Mouse (Mus musculus): ENCODE measurements around the gene Glrx5. TPM values are rescaled to one million over a fixed set of nuclear protein-coding genes. Genes with fewer than 3 reads are reported as not detected.

Glrx5 gene
- total and polyA plus RNA-seq, 3 experiments, result 97.4 to 320 (median 227) TPM

- TF ChIP-seq POLR2AphosphoS5 (IDR thresholded peaks at IDR 0.05; ENCODE audit: insufficient replicate concordance, low read depth, low read length) (no peak), GATA1 (IDR thresholded peaks at IDR 0.05; ENCODE audit: borderline replicate concordance, low read length) (no peak), CTCF (IDR thresholded peaks at IDR 0.05; ENCODE audit: low read depth, low read length) (no peak), GATA2 (IDR thresholded peaks at IDR 0.05; ENCODE audit: borderline replicate concordance, low read depth, low read length) (no peak), TAL1 (conservative IDR thresholded peaks at IDR 0.05; ENCODE audit: low read depth, low read length) (no peak)
- no peak overlapping the region for H3K4me3 ChIP-seq (ENCODE audit: low read depth, low read length)
- peaks cover 22% of the 10 kb centered on the region for H3K9me3 ChIP-seq (replicated peaks)
- no peak for DNase-seq (ENCODE audit: low spot score)
- ATAC-seq (ENCODE audit: extremely low read depth, insufficient number of reproducible peaks, low FRiP score, poor library complexity, severe bottlenecking), result no peak
- no peaks in the 10 kb centered on the region for H3K4me1 ChIP-seq (ENCODE audit: insufficient read depth, low read depth, low read length)
- H3K27me3 ChIP-seq (ENCODE audit: insufficient read depth, low read length), result no peaks in the 10 kb centered on the region
- no peaks in the 10 kb centered on the region for H3K36me3 ChIP-seq (replicated peaks)
Measured at GRCm38 (mm10) chr12:105084171-105084570, 51.7 kb downstream of the Glrx5 start.

DNA sequence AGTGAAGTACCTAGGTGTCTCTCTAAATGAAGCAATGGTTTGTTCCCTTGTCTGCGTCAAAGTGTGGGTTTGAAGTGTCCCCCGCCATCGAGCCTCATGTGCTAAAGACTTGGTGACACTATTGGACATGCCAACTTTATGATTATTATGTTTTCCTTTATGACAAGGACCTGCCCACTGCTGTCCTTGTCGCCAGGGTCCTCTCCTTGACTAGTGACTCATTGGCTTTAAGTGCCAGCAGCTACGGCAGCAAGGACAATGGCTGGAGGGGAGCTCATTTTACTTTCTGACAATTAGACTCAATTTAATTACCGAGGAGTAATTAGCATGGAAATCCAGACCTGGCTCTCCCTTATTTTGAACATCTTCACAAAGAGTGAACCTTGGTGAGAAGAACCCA is 52.3 kb downstream of the Glrx5 start:
- ATAC-seq (ENCODE audit: extremely low read depth, insufficient number of reproducible peaks, low FRiP score, poor library complexity, severe bottlenecking) (no peak), DNase-seq (ENCODE audit: low spot score) (no peak)
- peaks cover 22% of the 10 kb centered on the region for H3K9me3 ChIP-seq (replicated peaks)
- no peaks in the 10 kb centered on the region for H3K36me3 ChIP-seq (replicated peaks)
- no peak for TF ChIP-seq CTCF (IDR thresholded peaks at IDR 0.05; ENCODE audit: low read depth, low read length)
- no peak for TF ChIP-seq POLR2AphosphoS5 (IDR thresholded peaks at IDR 0.05; ENCODE audit: insufficient replicate concordance, low read depth, low read length)
- TF ChIP-seq GATA2 (IDR thresholded peaks at IDR 0.05; ENCODE audit: borderline replicate concordance, low read depth, low read length), result no peak
- TF ChIP-seq TAL1 (conservative IDR thresholded peaks at IDR 0.05; ENCODE audit: low read depth, low read length), result no peak
- no peak for TF ChIP-seq GATA1 (IDR thresholded peaks at IDR 0.05; ENCODE audit: borderline replicate concordance, low read length)
- no peaks in the 10 kb centered on the region for H3K27me3 ChIP-seq (ENCODE audit: insufficient read depth, low read length)
- no peak overlapping the region for H3K4me3 ChIP-seq (ENCODE audit: low read depth, low read length)
- no peaks in the 10 kb centered on the region for H3K4me1 ChIP-seq (ENCODE audit: insufficient read depth, low read depth, low read length)

DNA sequence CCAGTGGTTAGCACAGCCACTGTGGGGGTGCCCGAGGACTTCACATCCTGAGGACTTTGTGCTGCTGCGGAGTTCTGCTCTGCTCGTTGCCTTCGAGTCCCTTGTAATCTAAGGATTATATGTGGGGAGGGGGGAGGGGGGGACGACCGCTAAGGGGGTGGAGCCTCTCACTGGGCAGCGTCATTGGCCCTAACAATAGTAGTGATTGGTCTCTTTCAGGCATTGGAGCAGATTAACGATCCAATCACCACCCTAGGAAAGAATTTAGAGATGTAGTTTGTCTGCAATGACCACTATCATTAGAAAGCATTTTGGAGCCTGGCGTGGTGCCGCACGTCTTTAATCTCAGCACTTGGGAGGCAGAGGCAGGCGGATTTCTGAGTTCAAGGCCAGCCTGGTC is 52.8 kb downstream of the Glrx5 start:
- ATAC-seq (ENCODE audit: extremely low read depth, insufficient number of reproducible peaks, low FRiP score, poor library complexity, severe bottlenecking), result no peak
- H3K36me3 ChIP-seq (replicated peaks), result no peaks in the 10 kb centered on the region
- TF ChIP-seq TAL1 (conservative IDR thresholded peaks at IDR 0.05; ENCODE audit: low read depth, low read length), result no peak
- H3K27me3 ChIP-seq (ENCODE audit: insufficient read depth, low read length), result no peaks in the 10 kb centered on the region
- DNase-seq (ENCODE audit: low spot score), result no peak
- H3K9me3 ChIP-seq (replicated peaks), result peaks cover 22% of the 10 kb centered on the region
- H3K4me1 ChIP-seq (ENCODE audit: insufficient read depth, low read depth, low read length), result no peaks in the 10 kb centered on the region
- H3K4me3 ChIP-seq (ENCODE audit: low read depth, low read length), result no peak overlapping the region

DNA sequence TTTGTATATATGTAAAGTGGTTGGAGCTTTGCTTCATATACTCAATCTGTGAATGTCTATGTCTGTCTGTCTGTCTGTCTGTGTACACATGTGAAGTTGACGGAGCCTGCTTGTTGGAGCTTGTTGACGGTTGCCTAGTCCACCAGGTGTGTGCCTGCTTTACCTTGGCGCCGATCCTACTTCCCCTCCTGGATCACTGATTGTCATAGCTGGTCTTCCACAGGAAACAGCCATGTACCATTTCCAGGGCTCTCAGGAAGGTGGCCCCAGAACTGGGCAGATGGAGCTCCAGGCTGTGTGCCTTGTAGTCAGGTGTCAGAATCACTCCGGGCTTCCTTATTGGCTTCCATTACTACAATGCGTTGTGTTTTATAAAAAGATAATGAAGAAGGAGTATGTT is 54.3 kb downstream of the Glrx5 start:
- ATAC-seq (ENCODE audit: extremely low read depth, insufficient number of reproducible peaks, low FRiP score, poor library complexity, severe bottlenecking) (no peak), DNase-seq (ENCODE audit: low spot score) (no peak)
- Histone ChIP-seq H3K9me3 (replicated peaks) (peaks cover 13% of the 10 kb centered on the region), H3K27me3 (ENCODE audit: insufficient read depth, low read length) (peaks cover 2% of the 10 kb centered on the region; the same call in 1 of the 2 replicates), H3K4me3 (ENCODE audit: low read depth, low read length) (no peak overlapping the region), H3K36me3 (replicated peaks) (no peaks in the 10 kb centered on the region), H3K4me1 (ENCODE audit: insufficient read depth, low read depth, low read length) (no peaks in the 10 kb centered on the region)
- TF ChIP-seq GATA2 (IDR thresholded peaks at IDR 0.05; ENCODE audit: borderline replicate concordance, low read depth, low read length), result no peak
- TF ChIP-seq TAL1 (conservative IDR thresholded peaks at IDR 0.05; ENCODE audit: low read depth, low read length), result no peak
- TF ChIP-seq POLR2AphosphoS5 (IDR thresholded peaks at IDR 0.05; ENCODE audit: insufficient replicate concordance, low read depth, low read length), result no peak
- TF ChIP-seq GATA1 (IDR thresholded peaks at IDR 0.05; ENCODE audit: borderline replicate concordance, low read length), result no peak
- TF ChIP-seq CTCF (IDR thresholded peaks at IDR 0.05; ENCODE audit: low read depth, low read length), result no peak

- Histone ChIP-seq H3K4me3 (ENCODE audit: low read depth, low read length) (no peak overlapping the region), H3K36me3 (replicated peaks) (no peaks in the 10 kb centered on the region), H3K9me3 (replicated peaks) (peaks cover 7% of the 10 kb centered on the region), H3K27me3 (ENCODE audit: insufficient read depth, low read length) (peaks cover 2% of the 10 kb centered on the region; the same call in 1 of the 2 replicates), H3K4me1 (ENCODE audit: insufficient read depth, low read depth, low read length) (no peaks in the 10 kb centered on the region)
- ATAC-seq (ENCODE audit: extremely low read depth, insufficient number of reproducible peaks, low FRiP score, poor library complexity, severe bottlenecking), result no peak
- no peak for DNase-seq (ENCODE audit: low spot score)
- no peak for TF ChIP-seq CTCF (IDR thresholded peaks at IDR 0.05; ENCODE audit: low read depth, low read length)
- TF ChIP-seq GATA2 (IDR thresholded peaks at IDR 0.05; ENCODE audit: borderline replicate concordance, low read depth, low read length), result no peak
- no peak for TF ChIP-seq GATA1 (IDR thresholded peaks at IDR 0.05; ENCODE audit: borderline replicate concordance, low read length)
- no peak for TF ChIP-seq TAL1 (conservative IDR thresholded peaks at IDR 0.05; ENCODE audit: low read depth, low read length)
- no peak for TF ChIP-seq POLR2AphosphoS5 (IDR thresholded peaks at IDR 0.05; ENCODE audit: insufficient replicate concordance, low read depth, low read length)
Measured at GRCm38 (mm10) chr12:105087353-105087752, 54.9 kb downstream of the Glrx5 start.

GRCm38 (mm10) chr12:105089231-105089630 is 56.7 kb downstream of the Glrx5 start:
- no peak for ATAC-seq (ENCODE audit: extremely low read depth, insufficient number of reproducible peaks, low FRiP score, poor library complexity, severe bottlenecking)
- Histone ChIP-seq H3K36me3 (replicated peaks) (no peaks in the 10 kb centered on the region), H3K4me3 (ENCODE audit: low read depth, low read length) (no peak overlapping the region), H3K4me1 (ENCODE audit: insufficient read depth, low read depth, low read length) (no peaks in the 10 kb centered on the region), H3K9me3 (replicated peaks) (peaks cover under 1% of the 10 kb centered on the region; the same call in 1 of the 2 replicates), H3K27me3 (ENCODE audit: insufficient read depth, low read length) (peaks cover 2% of the 10 kb centered on the region; the same call in 1 of the 2 replicates)
- no peak for TF ChIP-seq TAL1 (conservative IDR thresholded peaks at IDR 0.05; ENCODE audit: low read depth, low read length)
- no peak for TF ChIP-seq GATA1 (IDR thresholded peaks at IDR 0.05; ENCODE audit: borderline replicate concordance, low read length)
- no peak for TF ChIP-seq POLR2AphosphoS5 (IDR thresholded peaks at IDR 0.05; ENCODE audit: insufficient replicate concordance, low read depth, low read length)
- TF ChIP-seq CTCF (IDR thresholded peaks at IDR 0.05; ENCODE audit: low read depth, low read length), result no peak
- TF ChIP-seq GATA2 (IDR thresholded peaks at IDR 0.05; ENCODE audit: borderline replicate concordance, low read depth, low read length), result no peak
- no peak for DNase-seq (ENCODE audit: low spot score)

GRCm38 (mm10) chr12:105091604-105092003 is 59.1 kb downstream of the Glrx5 start:
- ATAC-seq (ENCODE audit: extremely low read depth, insufficient number of reproducible peaks, low FRiP score, poor library complexity, severe bottlenecking), result no peak
- H3K4me3 ChIP-seq (ENCODE audit: low read depth, low read length), result no peak overlapping the region
- no peaks in the 10 kb centered on the region for H3K36me3 ChIP-seq (replicated peaks)
- DNase-seq (ENCODE audit: low spot score), result no peak
- no peaks in the 10 kb centered on the region for H3K9me3 ChIP-seq (replicated peaks)
- peaks cover 2% of the 10 kb centered on the region; the same call in 1 of the 2 replicates for H3K27me3 ChIP-seq (ENCODE audit: insufficient read depth, low read length)
- H3K4me1 ChIP-seq (ENCODE audit: insufficient read depth, low read depth, low read length), result no peaks in the 10 kb centered on the region
- no peak for TF ChIP-seq TAL1 (conservative IDR thresholded peaks at IDR 0.05; ENCODE audit: low read depth, low read length)
- TF ChIP-seq GATA2 (IDR thresholded peaks at IDR 0.05; ENCODE audit: borderline replicate concordance, low read depth, low read length), result no peak
- TF ChIP-seq POLR2AphosphoS5 (IDR thresholded peaks at IDR 0.05; ENCODE audit: insufficient replicate concordance, low read depth, low read length), result no peak
- TF ChIP-seq GATA1 (IDR thresholded peaks at IDR 0.05; ENCODE audit: borderline replicate concordance, low read length), result no peak
- no peak for TF ChIP-seq CTCF (IDR thresholded peaks at IDR 0.05; ENCODE audit: low read depth, low read length)

Measured in G1E (cell line).